Mouse (Mus musculus) adrenal gland (tissue): ENCODE measurements around the gene Ostf1.

ENCODE experiments used
- intact Hi-C: fragments of 180-260 bp; cut with DNase I; formaldehyde crosslinking; loops from one replicate; pipeline ENCODE4 v1.15.1; 2025

The Ostf1 gene

DNA sequence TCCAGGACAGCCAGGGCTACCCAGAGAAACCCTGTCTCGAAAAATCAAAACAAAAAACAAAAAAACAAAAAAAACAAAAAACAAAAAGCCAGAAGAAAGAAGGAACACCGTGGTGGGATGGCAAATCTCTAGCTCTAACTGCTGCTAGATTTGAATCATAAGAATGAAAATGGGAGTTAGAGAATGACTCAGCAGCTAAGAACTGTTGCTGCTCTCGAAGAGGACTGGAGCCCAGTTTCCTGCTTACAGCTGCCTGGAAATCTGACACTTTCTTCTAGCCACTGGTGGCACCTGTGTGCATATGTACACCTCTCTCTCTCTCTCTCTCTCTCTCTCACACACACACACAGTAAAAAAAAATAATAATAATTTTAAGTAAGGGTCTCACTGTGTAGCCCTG is 14.8 kb upstream of the Ostf1 start:
- intact Hi-C loops = no loop called here

GRCm38 (mm10) chr19:18644084-18644483 is 12.5 kb upstream of the Ostf1 start:
- intact Hi-C loops = no loop called here

GRCm38 (mm10) chr19:18643411-18643810 is 11.8 kb upstream of the Ostf1 start:
- intact Hi-C loops = no loop called here

DNA sequence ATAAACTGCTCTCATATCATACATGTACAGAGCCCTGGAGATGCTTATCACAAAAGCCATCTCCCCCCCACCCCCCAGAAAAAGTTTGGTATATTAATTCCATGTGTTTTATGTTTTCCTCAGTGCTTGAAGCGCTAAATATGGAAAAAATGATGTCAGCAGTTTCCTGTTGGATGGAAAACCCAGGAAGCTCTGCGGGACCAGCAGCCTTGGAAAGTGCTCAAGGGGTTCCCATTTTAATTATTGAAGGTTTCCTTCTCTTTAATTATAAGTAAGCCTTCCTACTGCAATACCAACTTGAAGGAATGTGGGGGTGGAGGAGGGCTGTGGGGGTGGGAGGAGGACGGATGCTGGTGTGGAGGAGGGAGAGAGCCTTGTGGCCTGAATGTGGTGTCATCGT is 9.4 kb upstream of the Ostf1 start:
- intact Hi-C loops = no loop called here

- intact Hi-C loops = loop anchor here (5.0 kb wide), 2 partner anchors 43 to 73 kb away; partner anchors contain the start of gene D030056L22Rik
Observed at GRCm38 (mm10) chr19:18639552-18639951, 7.9 kb upstream of the Ostf1 start.

DNA sequence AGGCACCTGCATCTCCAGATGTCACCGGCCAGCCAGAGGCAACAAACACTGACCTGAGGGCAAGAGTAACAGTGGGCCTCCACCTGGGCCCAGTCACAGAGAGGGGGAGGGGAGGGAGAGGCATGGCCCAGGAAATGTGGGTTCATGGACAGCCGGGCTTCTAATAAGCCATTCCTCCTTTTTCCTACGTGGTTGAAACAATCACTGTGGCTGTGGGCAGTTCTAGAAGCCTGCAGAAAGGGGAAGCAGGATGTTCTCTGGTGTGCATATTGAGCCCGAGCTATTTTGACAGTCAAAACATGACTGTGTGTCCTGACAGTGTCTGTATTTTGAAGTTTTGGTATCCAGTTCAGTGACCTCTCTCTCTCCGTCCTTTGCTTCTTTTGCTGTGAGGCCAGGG is 7.3 kb upstream of the Ostf1 start:
- intact Hi-C loops = loop anchor here (5.0 kb wide), 2 partner anchors 43 to 73 kb away; partner anchors contain the start of gene D030056L22Rik

- intact Hi-C loops = loop anchor here (5.0 kb wide), 2 partner anchors 44 to 74 kb away; partner anchors contain the start of gene D030056L22Rik
Observed at GRCm38 (mm10) chr19:18637954-18638353, 6.3 kb upstream of the Ostf1 start.

GRCm38 (mm10) chr19:18632231-18633185 is 885 bp upstream of the Ostf1 start:
- intact Hi-C loops = no loop called here

- intact Hi-C loops = no loop called here
Observed at GRCm38 (mm10) chr19:18631161-18631643, 421 bp downstream of the Ostf1 start.

DNA sequence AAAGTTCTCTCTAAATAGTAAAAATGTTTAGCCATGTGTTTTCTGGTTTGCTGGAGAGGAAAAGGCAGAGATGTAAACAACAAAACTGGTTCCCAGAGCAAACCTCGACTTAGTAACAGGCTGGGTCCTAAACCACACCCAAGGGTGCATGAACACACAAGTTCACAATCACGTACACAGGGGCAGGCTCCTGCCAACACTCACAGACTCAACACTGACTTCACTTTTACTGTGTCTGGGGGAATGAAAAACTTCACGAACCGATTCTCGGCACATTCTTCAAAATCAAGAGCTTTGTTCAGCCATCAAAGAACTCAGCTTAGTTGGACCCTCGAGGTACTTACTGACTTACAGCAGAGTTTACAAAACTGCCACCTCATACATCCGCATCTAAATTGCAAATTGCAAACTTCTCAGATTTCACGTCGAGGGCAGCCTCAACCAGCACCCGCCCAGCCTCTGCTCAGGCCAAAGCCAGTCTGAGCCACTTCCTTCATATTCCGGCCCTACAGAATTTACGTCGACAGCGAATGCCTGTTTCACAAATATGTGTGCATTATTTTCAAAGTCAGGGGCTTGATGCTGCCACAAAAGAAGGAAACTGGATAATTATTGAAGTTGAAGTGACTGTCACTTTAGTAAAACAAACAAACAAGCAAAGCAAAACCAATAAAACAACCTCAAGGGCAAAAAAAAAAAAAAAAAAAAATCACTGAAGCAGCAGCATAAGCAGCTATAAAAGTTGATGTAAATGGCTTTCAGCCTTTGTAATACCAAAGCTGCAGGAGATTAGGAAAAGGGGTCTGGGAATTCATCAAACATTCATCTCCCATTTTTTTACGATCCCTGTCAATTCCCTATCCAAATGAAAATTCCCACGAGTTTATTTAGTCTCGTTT is 1.2 kb downstream of the Ostf1 start:
- intact Hi-C loops = no loop called here

GRCm38 (mm10) chr19:18629589-18629988 is 2.0 kb downstream of the Ostf1 start:
- intact Hi-C loops = no loop called here

DNA sequence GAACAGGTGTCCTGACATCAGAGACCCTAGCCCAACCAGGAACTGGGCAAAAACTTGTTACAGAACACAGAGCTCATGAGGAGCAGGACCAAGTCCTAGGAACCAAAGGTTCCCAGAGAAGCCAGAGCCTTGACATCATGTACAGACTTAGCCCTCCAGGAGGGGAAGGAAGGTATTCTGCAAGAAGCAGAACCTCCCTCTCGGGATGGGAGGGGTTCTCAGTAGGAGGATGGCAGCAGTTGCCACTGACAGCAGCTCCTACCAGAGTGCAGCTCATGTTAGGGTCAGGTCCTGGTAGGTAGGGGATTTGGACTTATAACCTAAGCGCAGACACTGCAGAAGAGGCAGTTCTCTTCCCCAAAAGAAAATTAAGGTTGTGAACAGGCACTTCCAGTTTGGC is 7.7 kb downstream of the Ostf1 start:
- intact Hi-C loops = no loop called here

- intact Hi-C loops = no loop called here
Observed at GRCm38 (mm10) chr19:18619691-18620090, 11.9 kb downstream of the Ostf1 start.

GRCm38 (mm10) chr19:18619060-18619459 is 12.6 kb downstream of the Ostf1 start:
- intact Hi-C loops = no loop called here

GRCm38 (mm10) chr19:18617504-18617903 is 14.1 kb downstream of the Ostf1 start:
- intact Hi-C loops = no loop called here

- intact Hi-C loops = no loop called here
Observed at GRCm38 (mm10) chr19:18615680-18616240, 15.9 kb downstream of the Ostf1 start.

- intact Hi-C loops = no loop called here
Observed at GRCm38 (mm10) chr19:18614337-18614736, 17.3 kb downstream of the Ostf1 start.

- intact Hi-C loops = no loop called here
Observed at GRCm38 (mm10) chr19:18608975-18609374, 22.6 kb downstream of the Ostf1 start.

- intact Hi-C loops = no loop called here
Observed at GRCm38 (mm10) chr19:18607907-18608306, 23.7 kb downstream of the Ostf1 start.

- intact Hi-C loops = no loop called here
Observed at GRCm38 (mm10) chr19:18603011-18603410, 28.6 kb downstream of the Ostf1 start.

GRCm38 (mm10) chr19:18600611-18601010 is 31.0 kb downstream of the Ostf1 start:
- intact Hi-C loops = no loop called here
